Mouse (Mus musculus): ENCODE measurements at regions not wholly inside any gene's neighbourhood (a gene's known extent, or its start where the extent isn't known, plus 50 kb on each side); places are given as distances from the start of the nearest gene placed in this dataset.

DNA sequence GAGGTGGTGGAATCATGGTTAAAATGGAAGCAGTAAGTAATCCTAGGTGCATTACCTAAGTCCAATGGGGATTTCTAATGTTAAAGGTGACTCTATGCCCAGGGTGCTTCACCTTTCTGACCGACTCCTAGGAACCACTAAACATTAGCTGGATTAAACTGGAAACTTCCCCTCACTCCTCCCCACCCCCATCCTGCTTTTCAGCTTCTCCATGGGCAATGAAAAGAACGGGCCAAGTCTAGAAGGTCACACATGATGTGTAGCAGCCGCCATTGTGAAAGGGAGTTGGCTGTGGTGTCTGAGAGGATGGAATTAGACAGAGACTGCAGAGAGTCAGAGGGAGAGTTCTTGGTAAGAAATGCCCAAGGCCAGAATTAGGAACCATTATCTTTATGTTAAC lies 479.8 kb downstream of the Ptprc start:
- H3K9ac ChIP-seq (ENCODE audit: low read depth, low read length), result no peak overlapping the region
- no peaks in the 10 kb centered on the region for H3K4me1 ChIP-seq (ENCODE audit: control insufficient read depth, insufficient read depth, low read length)
- H3K27ac ChIP-seq (ENCODE audit: low read length), result no peak overlapping the region
- ATAC-seq, result no peak
- H3K4me2 ChIP-seq (ENCODE audit: low read depth, low read length), result no peak overlapping the region
- no peak overlapping the region for H3K4me3 ChIP-seq (ENCODE audit: low read length)
- whole genome bisulfite sequencing, result 76% methylated on average over 3 of the region's 3 CpGs
- no peaks in the 10 kb centered on the region for H3K27me3 ChIP-seq (replicated peaks; ENCODE audit: control insufficient read depth, insufficient read depth, low read length)
- no peaks in the 10 kb centered on the region for H3K36me3 ChIP-seq (ENCODE audit: control insufficient read depth, insufficient read depth, low read length)
- no peaks in the 10 kb centered on the region for H3K9me3 ChIP-seq (ENCODE audit: control insufficient read depth, low read length)

GRCm38 (mm10) chr1:137692525-137692924 lies 483.0 kb downstream of the Ptprc start:
- H3K4me3 ChIP-seq (ENCODE audit: low read length), result no peak overlapping the region
- H3K36me3 ChIP-seq (ENCODE audit: control insufficient read depth, insufficient read depth, low read length), result no peaks in the 10 kb centered on the region
- no peaks in the 10 kb centered on the region for H3K4me1 ChIP-seq (ENCODE audit: control insufficient read depth, insufficient read depth, low read length)
- no peak for ATAC-seq
- no peaks in the 10 kb centered on the region for H3K9me3 ChIP-seq (ENCODE audit: control insufficient read depth, low read length)
- H3K27ac ChIP-seq (ENCODE audit: low read length), result no peak overlapping the region
- no peak overlapping the region for H3K4me2 ChIP-seq (ENCODE audit: low read depth, low read length)
- no peaks in the 10 kb centered on the region for H3K27me3 ChIP-seq (replicated peaks; ENCODE audit: control insufficient read depth, insufficient read depth, low read length)
- no peak overlapping the region for H3K9ac ChIP-seq (ENCODE audit: low read depth, low read length)
- WGBS, result 51% methylated on average over 2 of the region's 2 CpGs

DNA sequence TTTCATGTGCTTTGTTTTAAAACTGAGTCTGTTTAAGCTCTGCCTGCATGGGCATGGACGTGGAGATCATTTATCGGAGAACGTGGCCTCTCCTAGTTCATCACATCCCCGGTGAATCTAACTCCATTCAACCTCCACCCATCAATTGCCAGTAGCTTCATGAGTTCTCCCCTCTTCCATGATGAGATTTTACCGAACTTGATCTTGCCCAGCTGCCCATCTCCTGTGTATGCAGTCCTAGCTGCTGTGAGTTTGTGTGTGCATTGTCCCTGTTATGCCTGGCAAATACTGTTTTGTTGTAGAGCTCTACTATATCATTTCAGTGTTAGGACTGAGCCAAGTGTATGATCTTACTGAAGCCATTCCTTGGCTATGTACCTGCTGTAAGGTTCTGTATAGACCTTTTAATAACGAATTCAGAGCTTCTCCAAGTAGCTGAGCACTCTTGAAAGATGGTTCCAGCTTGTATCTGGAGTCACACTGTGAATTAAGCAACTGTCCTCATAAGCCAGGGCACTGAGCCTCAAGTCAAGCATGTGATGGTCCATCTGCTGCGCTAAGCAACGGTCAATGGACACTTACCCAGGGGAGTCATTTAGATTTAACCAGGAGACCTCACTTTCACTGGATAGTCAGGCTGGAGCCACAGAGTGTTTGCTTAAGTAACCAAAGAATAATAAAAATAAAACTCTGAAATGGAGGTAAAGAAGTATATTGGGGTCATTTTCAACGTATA lies 484.5 kb downstream of the Ptprc start:
- H3K4me1 ChIP-seq (ENCODE audit: control insufficient read depth, insufficient read depth, low read length), result no peaks in the 10 kb centered on the region
- no peak overlapping the region for H3K4me3 ChIP-seq (ENCODE audit: low read length)
- H3K9ac ChIP-seq (ENCODE audit: low read depth, low read length), result no peak overlapping the region
- 86% methylated on average over 9 of the region's 9 CpGs for WGBS
- H3K9me3 ChIP-seq (ENCODE audit: control insufficient read depth, low read length), result no peaks in the 10 kb centered on the region
- H3K27me3 ChIP-seq (replicated peaks; ENCODE audit: control insufficient read depth, insufficient read depth, low read length), result no peaks in the 10 kb centered on the region
- H3K27ac ChIP-seq (ENCODE audit: low read length), result no peak overlapping the region
- no peak overlapping the region for H3K4me2 ChIP-seq (ENCODE audit: low read depth, low read length)
- no peak for ATAC-seq
- H3K36me3 ChIP-seq (ENCODE audit: control insufficient read depth, insufficient read depth, low read length), result no peaks in the 10 kb centered on the region

- 75% methylated on average over 5 of the region's 5 CpGs for WGBS
- no peak overlapping the region for H3K27ac ChIP-seq (ENCODE audit: low read length)
- ATAC-seq, result no peak
Measured at GRCm38 (mm10) chr1:137670650-137671049, 504.9 kb downstream of the Ptprc start.

GRCm38 (mm10) chr1:137669849-137670248 lies 505.7 kb downstream of the Ptprc start:
- no peak for ATAC-seq
- Histone ChIP-seq H3K9me3 (ENCODE audit: control insufficient read depth, low read length) (no peaks in the 10 kb centered on the region), H3K27me3 (replicated peaks; ENCODE audit: control insufficient read depth, insufficient read depth, low read length) (no peaks in the 10 kb centered on the region), H3K36me3 (ENCODE audit: control insufficient read depth, insufficient read depth, low read length) (no peaks in the 10 kb centered on the region), H3K9ac (ENCODE audit: low read depth, low read length) (no peak overlapping the region), H3K4me3 (ENCODE audit: low read length) (no peak overlapping the region), H3K4me1 (ENCODE audit: control insufficient read depth, insufficient read depth, low read length) (no peaks in the 10 kb centered on the region), H3K4me2 (ENCODE audit: low read depth, low read length) (no peak overlapping the region), H3K27ac (ENCODE audit: low read length) (no peak overlapping the region)
- 75% methylated on average over 3 of the region's 3 CpGs for WGBS

More at GRCm38 (mm10) chr1:137670650-137671049, 504.9 kb downstream of the Ptprc start:
- Histone ChIP-seq H3K36me3 (ENCODE audit: control insufficient read depth, insufficient read depth, low read length) (no peaks in the 10 kb centered on the region), H3K9me3 (ENCODE audit: control insufficient read depth, low read length) (no peaks in the 10 kb centered on the region), H3K27me3 (replicated peaks; ENCODE audit: control insufficient read depth, insufficient read depth, low read length) (no peaks in the 10 kb centered on the region), H3K9ac (ENCODE audit: low read depth, low read length) (no peak overlapping the region), H3K4me3 (ENCODE audit: low read length) (no peak overlapping the region), H3K4me2 (ENCODE audit: low read depth, low read length) (no peak overlapping the region), H3K4me1 (ENCODE audit: control insufficient read depth, insufficient read depth, low read length) (no peaks in the 10 kb centered on the region)

DNA sequence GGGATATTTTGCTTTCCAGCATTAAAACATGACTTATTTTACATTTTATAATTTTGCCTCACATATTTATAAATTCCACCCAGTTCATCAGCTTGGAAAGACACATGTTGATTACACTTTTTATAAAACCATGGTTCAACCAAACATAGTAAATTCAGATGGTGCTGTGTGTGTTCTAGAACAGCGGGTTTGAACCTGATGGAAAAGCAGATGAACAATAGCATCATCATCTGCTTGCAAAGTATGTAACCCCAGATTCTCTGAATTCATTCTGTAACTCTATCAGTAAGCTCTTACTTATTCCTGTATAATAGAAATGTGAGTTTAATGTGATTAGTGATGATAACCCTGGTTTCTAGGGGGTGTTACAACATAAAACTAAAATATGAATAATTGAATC lies 517.4 kb downstream of the Ptprc start:
- no peaks in the 10 kb centered on the region for H3K36me3 ChIP-seq (ENCODE audit: control insufficient read depth, insufficient read depth, low read length)

DNA sequence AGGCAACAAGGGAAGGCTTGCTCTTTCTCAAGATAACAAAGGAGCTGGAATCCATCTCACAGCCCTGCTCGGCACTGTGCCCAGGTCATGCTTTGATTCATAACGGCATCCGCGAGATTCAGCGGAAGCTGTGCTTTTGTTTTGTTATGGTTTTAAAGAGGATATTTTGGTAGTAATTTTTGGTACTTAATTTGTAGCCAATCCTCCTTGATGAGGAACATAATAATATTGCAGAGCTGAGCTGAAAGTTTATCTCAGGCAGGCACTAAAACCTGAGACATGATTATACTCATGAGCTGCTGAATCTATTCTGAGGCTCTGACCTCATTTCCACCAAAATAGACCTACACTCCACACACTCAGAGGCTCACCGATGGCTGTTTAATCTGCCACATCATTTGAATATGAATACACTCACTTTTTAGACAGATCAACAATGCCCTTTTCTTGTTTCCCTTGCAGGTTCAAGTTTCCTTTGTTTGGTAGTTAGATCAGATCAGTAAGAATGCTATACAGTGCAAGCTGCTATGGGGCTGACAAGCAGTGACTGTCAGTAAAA lies 518.5 kb downstream of the Ptprc start:
- 54% methylated on average over 6 of the region's 6 CpGs for WGBS
- no peak overlapping the region for H3K4me2 ChIP-seq (ENCODE audit: low read depth, low read length)
- ATAC-seq, result peak; percentile 53; the same call in 1 of the 2 replicates
- no peaks in the 10 kb centered on the region for H3K9me3 ChIP-seq (ENCODE audit: control insufficient read depth, low read length)
- no peaks in the 10 kb centered on the region for H3K36me3 ChIP-seq (ENCODE audit: control insufficient read depth, insufficient read depth, low read length)
- no peak overlapping the region for H3K9ac ChIP-seq (ENCODE audit: low read depth, low read length)
- no peaks in the 10 kb centered on the region for H3K27me3 ChIP-seq (replicated peaks; ENCODE audit: control insufficient read depth, insufficient read depth, low read length)
- H3K27ac ChIP-seq (ENCODE audit: low read length), result peak overlapping the region; percentile 9; the same call in 1 of the 2 replicates
- H3K4me1 ChIP-seq (ENCODE audit: control insufficient read depth, insufficient read depth, low read length), result no peaks in the 10 kb centered on the region
- H3K4me3 ChIP-seq (ENCODE audit: low read length), result no peak overlapping the region

More for the DNA sequence above, 517.4 kb downstream of the Ptprc start:
- Histone ChIP-seq H3K27ac (ENCODE audit: low read length) (no peak overlapping the region), H3K27me3 (replicated peaks; ENCODE audit: control insufficient read depth, insufficient read depth, low read length) (no peaks in the 10 kb centered on the region), H3K4me3 (ENCODE audit: low read length) (no peak overlapping the region), H3K9ac (ENCODE audit: low read depth, low read length) (no peak overlapping the region), H3K4me1 (ENCODE audit: control insufficient read depth, insufficient read depth, low read length) (no peaks in the 10 kb centered on the region), H3K9me3 (ENCODE audit: control insufficient read depth, low read length) (no peaks in the 10 kb centered on the region), H3K4me2 (ENCODE audit: low read depth, low read length) (no peak overlapping the region)
- WGBS, result 89% methylated on average over 1 of the region's 1 CpGs
- ATAC-seq, result no peak

GRCm38 (mm10) chr1:137654171-137654570 lies 521.3 kb downstream of the Ptprc start:
- H3K9ac ChIP-seq (ENCODE audit: low read depth, low read length), result no peak overlapping the region
- no peaks in the 10 kb centered on the region for H3K4me1 ChIP-seq (ENCODE audit: control insufficient read depth, insufficient read depth, low read length)
- H3K27me3 ChIP-seq (replicated peaks; ENCODE audit: control insufficient read depth, insufficient read depth, low read length), result no peaks in the 10 kb centered on the region
- ATAC-seq, result no peak
- no peak overlapping the region for H3K4me3 ChIP-seq (ENCODE audit: low read length)
- H3K9me3 ChIP-seq (ENCODE audit: control insufficient read depth, low read length), result no peaks in the 10 kb centered on the region
- no peak overlapping the region for H3K4me2 ChIP-seq (ENCODE audit: low read depth, low read length)
- H3K36me3 ChIP-seq (ENCODE audit: control insufficient read depth, insufficient read depth, low read length), result no peaks in the 10 kb centered on the region
- no peak overlapping the region; the same call in 1 of the 2 replicates for H3K27ac ChIP-seq (ENCODE audit: low read length)
- WGBS, result 46% methylated on average over 4 of the region's 4 CpGs

DNA sequence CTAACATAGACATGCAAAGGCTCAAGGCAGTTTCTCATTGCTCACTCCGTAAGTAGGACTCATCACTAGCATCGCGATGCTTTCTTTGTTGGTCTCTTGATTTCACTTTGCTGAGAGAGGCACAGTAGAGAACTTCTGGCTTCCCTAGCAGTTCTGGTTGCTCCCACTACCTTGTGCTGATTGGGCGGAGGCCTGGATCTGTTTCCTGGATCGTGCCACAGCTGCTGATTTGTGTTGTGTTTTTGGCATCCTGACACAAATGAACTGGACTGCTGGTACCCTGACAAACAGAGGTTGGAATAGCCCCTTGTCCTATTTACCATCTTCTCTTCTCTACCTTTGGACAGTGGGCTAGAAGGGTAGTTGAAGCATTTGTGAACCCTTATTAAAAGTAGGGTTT lies 522.0 kb downstream of the Ptprc start:
- WGBS, result 72% methylated on average over 5 of the region's 5 CpGs
- Histone ChIP-seq H3K9ac (ENCODE audit: low read depth, low read length) (no peak overlapping the region), H3K4me1 (ENCODE audit: control insufficient read depth, insufficient read depth, low read length) (no peaks in the 10 kb centered on the region), H3K9me3 (ENCODE audit: control insufficient read depth, low read length) (no peaks in the 10 kb centered on the region), H3K4me3 (ENCODE audit: low read length) (no peak overlapping the region), H3K36me3 (ENCODE audit: control insufficient read depth, insufficient read depth, low read length) (no peaks in the 10 kb centered on the region), H3K4me2 (ENCODE audit: low read depth, low read length) (no peak overlapping the region), H3K27me3 (replicated peaks; ENCODE audit: control insufficient read depth, insufficient read depth, low read length) (no peaks in the 10 kb centered on the region), H3K27ac (ENCODE audit: low read length) (no peak overlapping the region)
- no peak for ATAC-seq
